Mouse (Mus musculus) olfactory bulb, adult 2 months (tissue): ENCODE data around the gene C3.

Source experiments
- CTCF ChIP-seq: fragments of 200-500 bp; IDR thresholded peaks from 2 replicates; pipeline ENCODE4 v1.5.1; 2012; ENCODE audit warnings: low read depth, mild to moderate bottlenecking, low read length, moderate library complexity; ENCODE audit not compliant: insufficient read depth
- POLR2A ChIP-seq: fragments of 200-500 bp; IDR thresholded peaks from 2 replicates; pipeline ENCODE4 v1.6.1; 2012; ENCODE audit warnings: mild to moderate bottlenecking, low read depth, low read length, moderate library complexity; ENCODE audit not compliant: insufficient read depth

DNA sequence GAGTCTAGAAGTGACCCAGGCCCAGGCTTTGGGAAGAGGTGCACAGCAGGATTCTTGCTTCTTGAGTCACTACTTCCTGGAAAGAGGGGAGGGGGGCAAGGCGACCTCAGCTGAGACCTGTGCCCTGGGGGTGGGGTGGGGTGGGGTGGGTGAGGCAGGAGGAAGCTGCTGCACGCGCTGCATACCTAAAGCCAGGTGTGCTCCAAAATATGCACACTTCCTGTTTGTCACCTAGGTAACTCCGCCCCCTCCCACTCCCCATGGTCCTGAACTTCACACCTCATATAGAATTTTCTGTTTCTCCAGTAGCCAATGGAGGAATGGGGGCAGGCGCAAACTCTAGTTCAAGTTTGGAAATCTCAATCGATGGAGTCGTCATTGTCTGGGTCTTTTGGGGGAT lies 45.9 kb upstream of the C3 start:
- TF ChIP-seq POLR2A (no peak), CTCF (no peak)
